Mouse (Mus musculus): ENCODE data around the gene Plekhm2. TPM values are rescaled to one million over a fixed set of nuclear protein-coding genes. Genes with fewer than 3 reads are reported as not detected.

The Plekhm2 gene
- polyA plus RNA-seq (2015; fragmentation: Nextera tagmentation; extraction: Ambion mirVana), result 3.2 and 3.5 TPM in 2 replicates

DNA sequence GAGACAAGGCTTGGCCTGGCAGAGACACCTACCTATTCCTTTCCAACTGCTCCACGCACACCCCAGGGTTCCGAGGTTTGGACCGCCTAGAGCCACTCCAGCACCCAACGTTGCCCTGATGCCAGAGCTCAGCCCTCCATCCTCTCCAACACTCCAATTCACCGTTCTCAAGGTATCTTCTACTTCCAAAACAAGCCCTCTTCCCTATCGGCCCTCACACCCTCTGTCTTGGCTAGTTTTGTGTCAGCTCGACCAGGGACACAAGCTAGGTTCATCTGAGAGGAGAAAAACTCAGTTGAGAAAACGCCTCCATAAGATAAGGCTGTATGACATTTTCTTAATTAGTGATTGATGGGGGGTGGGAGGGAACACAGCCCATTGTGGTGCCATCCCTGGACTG, at the start of gene Plekhm2:
Gene Plekhm2 (minus strand): TSS at position 101 of the 400 bp plus-strand sequence.

DNA sequence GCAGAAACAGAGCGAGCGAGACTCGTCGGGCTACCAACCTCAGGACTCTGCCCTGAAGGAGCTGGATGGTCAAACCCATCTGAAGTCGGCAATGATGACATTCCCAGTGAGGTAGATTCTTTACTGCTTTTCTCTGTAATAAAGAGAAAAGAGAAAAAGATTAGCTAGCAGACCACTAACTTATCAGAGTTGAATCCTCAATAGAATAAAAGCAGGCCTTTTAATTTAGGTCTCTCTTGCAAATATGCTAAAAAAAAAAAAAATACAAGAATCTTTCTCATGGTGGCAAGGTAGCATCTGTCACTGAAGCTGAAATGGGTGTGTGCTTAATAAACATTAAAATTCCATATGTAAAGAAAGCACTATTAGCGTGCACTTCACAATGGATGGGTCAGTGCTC, 20.8 kb upstream of the Plekhm2 start, which contains the start of gene Rsc1a1:
Gene Rsc1a1 (minus strand): TSS at position 101 of the 400 bp plus-strand sequence.

DNA sequence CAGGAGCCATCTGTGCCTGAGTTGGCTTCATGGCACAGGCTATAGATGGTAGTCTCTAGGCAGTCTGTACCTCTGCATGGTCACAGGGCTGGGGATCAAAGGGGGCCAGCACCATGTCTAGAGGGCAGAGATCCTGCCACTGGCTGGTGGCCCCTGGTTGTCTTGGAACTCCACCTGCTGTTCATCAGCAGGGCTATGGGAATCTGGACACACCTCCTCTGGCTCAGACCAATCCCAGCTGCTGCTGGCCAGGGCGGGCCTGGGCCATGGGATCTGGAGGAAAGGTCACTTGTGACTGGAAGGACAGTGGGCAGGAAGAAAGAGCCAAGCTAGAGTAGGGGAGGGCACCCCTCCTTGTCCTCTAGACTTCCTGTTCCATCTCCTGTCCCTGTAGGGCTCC, 41.0 kb downstream of the Plekhm2 start, which contains the start of gene Slc25a34:
Gene Slc25a34 (minus strand): TSS at position 156 of the 400 bp plus-strand sequence.

GRCm38 (mm10) chr4:141618565-141619243, 46.0 kb downstream of the Plekhm2 start, which contains the start of gene Tmem82:
Gene Tmem82, minus strand, starts transcription at chr4:141618633.

GRCm38 (mm10) chr4:141605861-141606260, 58.8 kb downstream of the Plekhm2 start, which contains the start of gene Fblim1:
Gene Fblim1, minus strand, starts transcription at chr4:141606096.

Other genes starting within 250 kb of the Plekhm2 start
- gene Clcnkb, start 248.9 kb downstream of the Plekhm2 start, polyA plus RNA-seq (2015; fragmentation: Nextera tagmentation; extraction: Ambion mirVana), result 0.12 TPM in 1 of 2 replicates, not detected in the other
- 0.30 and 0.42 TPM in 2 replicates for gene Hspb7, start 244.1 kb downstream of the Plekhm2 start, polyA plus RNA-seq (2015; fragmentation: Nextera tagmentation; extraction: Ambion mirVana)
- gene Srarp, start 228.8 kb downstream of the Plekhm2 start, polyA plus RNA-seq (2015; fragmentation: Nextera tagmentation; extraction: Ambion mirVana), result not detected in 2 replicates
- 9.6 and 13.1 TPM in 2 replicates for gene Zbtb17, start 220.2 kb downstream of the Plekhm2 start, polyA plus RNA-seq (2015; fragmentation: Nextera tagmentation; extraction: Ambion mirVana)
- gene Spen, start 126.3 kb downstream of the Plekhm2 start, polyA plus RNA-seq (2015; fragmentation: Nextera tagmentation; extraction: Ambion mirVana), result 6.7 and 7.7 TPM in 2 replicates
- gene Fblim1, start 58.8 kb downstream of the Plekhm2 start, polyA plus RNA-seq (2015; fragmentation: Nextera tagmentation; extraction: Ambion mirVana), result 12.8 and 15.0 TPM in 2 replicates
- 0.57 TPM in 2 replicates for gene Tmem82, start 46.3 kb downstream of the Plekhm2 start, polyA plus RNA-seq (2015; fragmentation: Nextera tagmentation; extraction: Ambion mirVana)
- 0.14 and 0.15 TPM in 2 replicates for gene Slc25a34, start 41.1 kb downstream of the Plekhm2 start, polyA plus RNA-seq (2015; fragmentation: Nextera tagmentation; extraction: Ambion mirVana)
- not detected in 2 replicates for gene Rsc1a1, start 20.7 kb upstream of the Plekhm2 start, polyA plus RNA-seq (2015; fragmentation: Nextera tagmentation; extraction: Ambion mirVana)
- gene Ddi2, start 58.5 kb upstream of the Plekhm2 start, polyA plus RNA-seq (2015; fragmentation: Nextera tagmentation; extraction: Ambion mirVana), result 12.9 and 13.9 TPM in 2 replicates
- gene Agmat, start 81.8 kb upstream of the Plekhm2 start, polyA plus RNA-seq (2015; fragmentation: Nextera tagmentation; extraction: Ambion mirVana), result 0.22 and 0.29 TPM in 2 replicates
- 2.1 and 3.0 TPM in 2 replicates for gene Dnajc16, start 126.0 kb upstream of the Plekhm2 start, polyA plus RNA-seq (2015; fragmentation: Nextera tagmentation; extraction: Ambion mirVana)
- gene Casp9, start 128.7 kb upstream of the Plekhm2 start, polyA plus RNA-seq (2015; fragmentation: Nextera tagmentation; extraction: Ambion mirVana), result 13.2 and 14.3 TPM in 2 replicates
- 86.9 and 249 TPM in 2 replicates for gene Cela2a, start 161.3 kb upstream of the Plekhm2 start, polyA plus RNA-seq (2015; fragmentation: Nextera tagmentation; extraction: Ambion mirVana)
- not detected in 2 replicates for gene Ctrc, start 181.5 kb upstream of the Plekhm2 start, polyA plus RNA-seq (2015; fragmentation: Nextera tagmentation; extraction: Ambion mirVana)
- gene Efhd2, start 210.0 kb upstream of the Plekhm2 start, polyA plus RNA-seq (2015; fragmentation: Nextera tagmentation; extraction: Ambion mirVana), result 71.6 and 81.3 TPM in 2 replicates

All from spleen, postnatal 0 days (tissue).